Mouse (Mus musculus) embryonic fibroblast, embryonic 13.5 days (primary cell): ENCODE measurements around the gene Cdc42bpa. TPM values are rescaled to one million over a fixed set of nuclear protein-coding genes. Genes with fewer than 3 reads are reported as not detected.

Experiments used
- H3K27ac ChIP-seq: 2 replicates; pipeline ENCODE4 v1.5.1; 2012; ENCODE audit warnings: low read length, control low read depth, inconsistent platforms; ENCODE audit not compliant: insufficient read depth
- H3K4me1 ChIP-seq: 2 replicates; pipeline ENCODE4 v1.6.1; 2011; ENCODE audit warnings: low read length; ENCODE audit not compliant: control insufficient read depth, insufficient read depth
- H3K4me3 ChIP-seq: 2 replicates; pipeline ENCODE4 v1.5.1; 2011; ENCODE audit warnings: mild to moderate bottlenecking, control low read depth, low read length; ENCODE audit not compliant: insufficient read depth
- CTCF ChIP-seq: IDR thresholded peaks from 2 replicates; pipeline ENCODE4 v1.5.1; 2011; ENCODE audit warnings: mild to moderate bottlenecking, control low read depth, low read length, moderate library complexity, borderline replicate concordance; ENCODE audit not compliant: insufficient read depth
- POLR2A ChIP-seq: IDR thresholded peaks from 2 replicates; pipeline ENCODE4 v1.6.1; 2011; ENCODE audit warnings: low read depth, mild to moderate bottlenecking, control low read depth, low read length, moderate library complexity
- polyA plus RNA-seq: library from polyadenylated mRNA; stranded (reverse); fragments of >200 nt; gene quantifications from 2 replicates; pipeline ENCODE4 v1.2.4, GENCODE M21; 2011; ENCODE audit warnings: low read depth; ENCODE audit not compliant: missing spikeins, insufficient read length

Cdc42bpa gene
- polyA plus RNA-seq, 1 experiment = 109 TPM

DNA sequence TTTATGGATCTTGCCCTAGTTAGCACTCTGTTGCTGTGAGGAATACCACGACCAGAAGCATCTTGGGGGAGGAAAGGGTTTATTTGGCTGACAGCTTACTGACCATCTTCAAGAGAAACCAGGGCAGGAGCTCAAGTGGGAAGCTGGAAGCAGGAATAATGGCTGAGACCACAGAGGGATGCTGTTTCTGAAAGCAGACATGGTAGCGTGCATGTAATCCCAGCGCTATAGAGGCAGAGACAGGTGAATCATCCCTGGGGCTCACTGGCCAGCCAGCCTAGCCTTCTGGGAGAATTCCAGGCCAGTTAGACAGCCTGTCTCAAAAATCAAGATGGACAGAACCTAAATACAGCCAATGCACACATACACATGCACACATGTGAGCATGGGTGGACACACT is 26.2 kb upstream of the Cdc42bpa start:
- no peaks in the 10 kb centered on the region for H3K4me1 ChIP-seq
- TF ChIP-seq CTCF (no peak), POLR2A (no peak)
- no peak overlapping the region for H3K27ac ChIP-seq
- H3K4me3 ChIP-seq = no peak overlapping the region

DNA sequence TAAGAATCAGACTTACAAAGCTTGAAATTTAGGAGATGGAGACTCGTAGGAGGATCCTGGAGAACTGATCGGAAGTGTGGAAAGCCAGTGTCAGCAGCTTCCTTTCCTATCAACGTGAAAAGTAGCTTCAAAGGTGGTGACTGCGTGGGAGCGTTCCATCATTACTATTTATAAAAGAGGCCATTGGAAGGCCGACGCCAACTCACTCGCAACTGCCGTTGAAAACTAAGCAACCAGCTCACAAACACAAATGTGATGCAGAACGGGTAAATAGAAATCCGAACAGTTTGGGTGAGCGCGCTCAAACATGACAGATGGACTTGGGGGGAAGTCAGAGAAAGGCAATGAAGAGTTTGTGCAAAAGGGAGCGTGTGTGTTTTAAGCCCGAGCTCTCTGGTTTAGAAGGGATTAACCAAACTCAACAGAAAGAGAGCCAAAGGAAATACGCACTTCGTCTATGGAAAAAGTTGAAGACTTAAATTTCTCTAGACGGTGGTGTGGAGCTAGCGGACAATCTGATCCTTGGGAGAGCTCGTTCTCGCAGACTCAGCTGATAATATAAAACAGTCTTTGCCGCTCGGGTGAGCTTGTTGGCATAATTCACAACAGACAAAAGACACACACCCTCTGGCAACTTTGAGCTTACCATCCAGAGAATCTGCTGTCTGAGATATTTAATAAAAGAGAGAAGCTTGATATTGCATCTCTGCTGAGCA is 20.0 kb upstream of the Cdc42bpa start:
- TF ChIP-seq CTCF = no peak
- no peak for TF ChIP-seq POLR2A
- peaks cover 3% of the 10 kb centered on the region; the same call in 1 of the 2 replicates for H3K4me1 ChIP-seq
- no peak overlapping the region for H3K4me3 ChIP-seq
- no peak overlapping the region for H3K27ac ChIP-seq

DNA sequence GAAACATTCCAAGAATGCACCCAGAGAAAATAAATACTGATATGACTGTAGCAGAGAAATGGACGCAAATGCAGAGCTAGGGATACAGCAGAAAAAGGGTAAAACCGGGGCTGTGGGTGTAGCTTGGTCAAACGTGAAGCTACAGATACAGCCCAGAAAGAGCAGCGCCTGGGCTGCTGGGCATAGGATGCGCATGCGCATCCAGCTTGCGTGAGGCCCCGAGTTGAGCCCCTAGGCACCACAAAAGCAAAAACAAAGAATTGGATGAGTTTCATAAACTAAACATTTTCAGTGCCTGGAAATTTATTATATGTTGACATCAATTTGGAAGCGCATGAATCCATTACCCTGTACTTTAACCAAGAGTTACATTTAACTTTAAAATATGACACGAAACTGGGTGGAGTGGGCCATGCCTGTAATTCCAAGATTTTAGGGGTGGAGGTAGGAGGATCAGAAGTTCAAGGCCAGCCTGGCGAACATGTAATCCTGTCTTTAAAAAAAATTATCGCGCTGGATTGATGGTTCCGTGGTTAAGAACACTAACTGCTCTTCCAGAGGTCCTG is 19.4 kb upstream of the Cdc42bpa start:
- TF ChIP-seq POLR2A = no peak
- TF ChIP-seq CTCF = no peak
- Histone ChIP-seq H3K4me1 (peaks cover 3% of the 10 kb centered on the region; the same call in 1 of the 2 replicates), H3K27ac (no peak overlapping the region), H3K4me3 (no peak overlapping the region)

DNA sequence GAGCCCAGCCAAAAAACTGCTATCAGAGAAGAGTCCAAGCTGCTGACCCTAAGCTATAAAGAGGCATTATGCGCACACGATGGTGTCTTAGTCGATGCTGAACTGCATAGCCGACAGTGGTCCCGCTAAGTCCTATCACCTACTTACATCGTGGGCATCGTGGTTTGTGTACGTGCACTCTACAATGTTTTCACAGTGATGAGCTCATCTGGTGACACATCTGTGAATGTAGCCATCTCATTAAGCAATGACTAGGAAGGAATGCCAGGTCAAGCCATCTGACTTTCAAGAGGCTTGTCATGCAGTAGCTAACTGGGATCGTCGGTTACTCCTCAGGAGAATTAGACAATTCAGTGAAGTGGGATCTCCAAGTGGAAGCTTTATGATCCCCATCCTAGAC is 15.3 kb upstream of the Cdc42bpa start:
- Histone ChIP-seq H3K27ac (no peak overlapping the region), H3K4me3 (no peak overlapping the region), H3K4me1 (peaks cover 3% of the 10 kb centered on the region; the same call in 1 of the 2 replicates)
- TF ChIP-seq CTCF (no peak), POLR2A (no peak)

DNA sequence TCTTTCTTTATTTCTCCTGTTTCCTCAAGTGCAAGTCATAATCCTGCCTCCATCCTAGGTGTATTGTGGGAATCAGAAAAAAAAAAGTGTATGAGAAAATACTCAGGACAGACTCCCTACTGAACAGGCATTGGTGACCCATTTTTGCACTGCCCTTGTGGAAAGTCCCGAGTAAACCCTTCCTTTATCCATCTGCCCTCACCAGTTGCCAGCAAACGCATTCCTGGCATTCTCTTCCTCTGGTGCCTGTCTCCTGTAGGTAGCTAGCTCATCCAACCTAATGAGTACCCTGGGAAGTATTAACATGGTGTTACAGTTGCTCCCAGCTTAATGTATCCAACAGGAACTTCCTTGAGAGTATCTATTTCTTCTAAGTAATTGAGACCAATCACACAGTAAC is 13.7 kb upstream of the Cdc42bpa start:
- TF ChIP-seq POLR2A (no peak), CTCF (no peak)
- Histone ChIP-seq H3K4me3 (no peak overlapping the region), H3K4me1 (peaks cover 3% of the 10 kb centered on the region; the same call in 1 of the 2 replicates), H3K27ac (no peak overlapping the region)

DNA sequence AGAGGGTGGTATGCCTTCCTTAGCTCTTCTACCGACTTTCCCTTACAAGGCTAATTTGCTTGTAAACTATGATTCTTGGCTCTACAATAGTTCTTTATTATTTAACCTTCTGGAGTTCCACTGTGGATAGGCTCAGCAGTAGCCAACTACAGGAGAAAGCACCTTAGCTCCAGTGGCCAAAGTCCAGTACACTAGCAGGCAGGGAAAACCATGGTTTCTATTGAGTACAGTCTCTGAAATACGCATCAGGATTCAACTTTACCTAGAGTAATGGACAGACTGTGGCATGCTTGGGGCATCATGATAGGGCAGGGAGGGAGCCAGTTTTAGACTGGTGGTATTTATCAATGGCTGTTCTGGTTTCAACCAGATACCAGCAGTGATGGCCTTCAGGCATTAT is 12.6 kb upstream of the Cdc42bpa start:
- no peak for TF ChIP-seq CTCF
- TF ChIP-seq POLR2A = no peak
- Histone ChIP-seq H3K4me1 (peaks cover 3% of the 10 kb centered on the region; the same call in 1 of the 2 replicates), H3K27ac (no peak overlapping the region), H3K4me3 (no peak overlapping the region)

DNA sequence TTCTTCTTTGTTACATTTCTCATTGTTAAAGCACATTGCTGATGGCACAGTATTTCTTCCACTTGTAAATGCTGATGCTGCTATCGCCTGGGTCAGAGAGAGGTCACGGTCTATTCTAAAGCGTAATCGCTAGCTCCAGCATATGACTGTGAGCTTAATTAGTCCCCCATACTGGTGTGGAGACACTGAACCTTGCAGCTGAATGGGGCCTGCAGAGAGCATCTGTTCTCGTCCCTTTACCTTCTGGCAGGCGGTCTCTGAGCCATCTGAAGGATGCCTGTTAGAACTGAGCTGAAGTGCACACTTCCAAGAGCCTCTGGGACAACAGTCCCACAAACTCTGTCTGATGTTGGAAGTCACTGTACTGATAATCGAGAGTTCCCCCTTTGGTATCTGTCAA is 8.7 kb upstream of the Cdc42bpa start:
- no peak for TF ChIP-seq POLR2A
- TF ChIP-seq CTCF = no peak
- H3K4me1 ChIP-seq = no peaks in the 10 kb centered on the region
- no peak overlapping the region for H3K27ac ChIP-seq

DNA sequence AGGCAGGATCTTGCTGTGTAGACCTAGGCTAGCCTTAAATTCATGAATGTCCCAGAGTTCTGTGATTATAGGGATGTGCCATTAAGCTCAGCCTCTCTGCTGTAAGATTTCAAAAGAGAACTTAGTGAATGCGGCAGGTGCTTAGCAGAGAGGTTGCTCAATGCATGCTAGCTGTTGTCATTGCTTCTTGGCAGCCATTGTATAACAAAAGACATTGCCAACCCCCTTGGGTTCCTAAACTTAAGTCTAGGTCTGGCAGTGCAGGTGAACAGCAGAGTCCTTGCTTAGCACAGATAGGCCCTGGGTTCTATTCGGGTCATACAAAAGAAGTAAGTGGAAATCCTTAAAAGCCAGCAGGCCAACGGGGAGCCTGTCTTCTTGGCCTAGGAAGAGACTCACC is 7.0 kb upstream of the Cdc42bpa start:
- H3K4me3 ChIP-seq = no peak overlapping the region
- no peak for TF ChIP-seq POLR2A
- TF ChIP-seq CTCF = no peak
- no peaks in the 10 kb centered on the region for H3K4me1 ChIP-seq
- no peak overlapping the region for H3K27ac ChIP-seq

More for the DNA sequence above, 8.7 kb upstream of the Cdc42bpa start:
- no peak overlapping the region for H3K4me3 ChIP-seq

DNA sequence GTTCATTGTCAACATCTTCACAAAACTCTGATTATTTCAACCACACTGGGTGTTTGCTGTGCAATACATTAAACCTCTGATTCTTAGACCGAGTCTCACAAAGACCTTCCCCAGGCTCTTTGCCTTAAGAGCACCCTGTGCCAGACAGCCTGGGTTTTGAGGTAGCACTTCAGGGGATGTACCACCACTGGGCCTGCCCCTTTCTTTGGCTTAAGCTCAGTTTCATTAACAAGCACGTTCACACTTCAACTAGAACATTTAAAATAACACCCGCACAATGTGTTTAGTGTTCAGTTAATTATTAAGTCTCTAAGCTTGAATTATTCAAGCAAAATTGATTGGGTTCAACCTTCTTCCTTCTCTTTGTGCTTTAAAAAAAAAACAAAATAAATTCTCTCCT is 2.8 kb upstream of the Cdc42bpa start:
- no peaks in the 10 kb centered on the region for H3K4me1 ChIP-seq
- no peak overlapping the region for H3K27ac ChIP-seq
- H3K4me3 ChIP-seq = no peak overlapping the region
- no peak for TF ChIP-seq POLR2A
- no peak for TF ChIP-seq CTCF
